Mouse (Mus musculus) erythroblast, embryonic 14.5 days (primary cell): ENCODE results near the gene Nell2.

Experiments used
- GATA1 ChIP-seq: IDR thresholded peaks from 2 replicates; pipeline ENCODE4 v1.6.1; 2012; ENCODE audit warnings: low read length, inconsistent platforms, mixed read lengths
- TAL1 ChIP-seq: IDR thresholded peaks from 3 replicates; pipeline ENCODE4 v1.6.1; 2012; ENCODE audit warnings: low read length, inconsistent platforms, mixed read lengths

- TF ChIP-seq GATA1 (no peak), TAL1 (no peak)
Measured at GRCm38 (mm10) chr15:95257131-95257530, 271.2 kb downstream of the Nell2 start.
